Mouse (Mus musculus) spleen, postnatal 14 days (tissue): ENCODE measurements around the gene Runx3.

Experiments used
- DNase-seq, 2 experiments: peaks; one replicate each; pipeline ENCODE4 v3.0.0; 2021 to 2022; ENCODE audit warnings: low spot score in 2 of 2

Runx3 gene

DNA sequence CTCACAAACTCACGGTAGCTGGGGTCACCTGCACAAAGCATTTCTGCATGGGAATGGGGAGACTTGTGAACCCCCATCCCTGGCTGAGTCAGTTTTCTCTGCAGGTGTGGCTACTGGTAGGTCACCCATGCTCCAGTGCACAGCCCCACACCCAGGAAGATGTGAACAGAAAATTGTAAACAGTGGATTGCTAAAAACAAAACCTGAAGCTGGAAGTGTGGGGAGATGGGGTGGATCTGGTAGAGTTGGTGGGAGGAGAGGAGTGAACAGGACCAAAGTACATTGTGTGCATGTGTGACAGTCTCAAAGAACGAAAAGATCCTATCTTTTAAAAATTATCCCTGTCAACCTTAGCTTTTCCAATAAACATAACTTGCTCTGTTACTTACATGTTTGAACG, 100.2 kb downstream of the Runx3 start:
- DNase-seq = no peak

DNA sequence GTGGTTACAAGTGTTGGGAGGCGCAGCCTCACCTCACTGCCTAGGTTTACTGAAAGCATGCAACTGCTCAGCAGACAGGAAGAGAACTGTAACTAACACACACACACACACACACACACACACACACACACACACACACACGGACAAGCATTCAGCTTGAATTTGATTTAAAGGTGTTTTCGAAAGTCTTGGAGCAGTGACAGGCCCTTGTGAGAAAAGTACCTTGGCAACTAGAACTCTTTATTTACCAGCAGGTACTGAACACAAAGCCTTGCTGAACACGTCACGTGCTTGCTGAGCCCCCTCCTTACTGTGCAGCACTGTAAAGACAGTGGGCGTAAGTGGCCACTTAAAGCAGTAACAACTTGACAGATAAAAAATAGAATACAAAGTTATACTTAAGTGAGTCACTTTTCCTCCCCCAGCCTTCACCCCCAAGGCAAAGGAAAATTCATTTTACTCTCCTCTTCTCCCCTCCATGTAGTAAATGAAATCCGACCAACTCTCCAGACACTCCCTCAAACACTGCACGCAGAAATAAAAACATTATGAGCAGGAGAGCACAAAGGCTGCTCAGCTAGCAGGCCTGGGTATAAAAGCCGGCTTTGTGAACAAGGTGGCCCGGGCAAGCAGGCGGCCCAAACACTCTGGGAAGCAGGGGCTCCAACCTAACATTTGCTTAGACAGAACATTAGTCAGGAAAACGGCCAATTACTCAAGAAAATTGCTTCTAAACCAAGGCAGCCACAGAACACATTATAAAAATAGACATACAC, 101.4 kb downstream of the Runx3 start:
- no peak for DNase-seq

GRCm38 (mm10) chr4:135223808-135224207, 103.4 kb downstream of the Runx3 start:
- DNase-seq = no peak

DNA sequence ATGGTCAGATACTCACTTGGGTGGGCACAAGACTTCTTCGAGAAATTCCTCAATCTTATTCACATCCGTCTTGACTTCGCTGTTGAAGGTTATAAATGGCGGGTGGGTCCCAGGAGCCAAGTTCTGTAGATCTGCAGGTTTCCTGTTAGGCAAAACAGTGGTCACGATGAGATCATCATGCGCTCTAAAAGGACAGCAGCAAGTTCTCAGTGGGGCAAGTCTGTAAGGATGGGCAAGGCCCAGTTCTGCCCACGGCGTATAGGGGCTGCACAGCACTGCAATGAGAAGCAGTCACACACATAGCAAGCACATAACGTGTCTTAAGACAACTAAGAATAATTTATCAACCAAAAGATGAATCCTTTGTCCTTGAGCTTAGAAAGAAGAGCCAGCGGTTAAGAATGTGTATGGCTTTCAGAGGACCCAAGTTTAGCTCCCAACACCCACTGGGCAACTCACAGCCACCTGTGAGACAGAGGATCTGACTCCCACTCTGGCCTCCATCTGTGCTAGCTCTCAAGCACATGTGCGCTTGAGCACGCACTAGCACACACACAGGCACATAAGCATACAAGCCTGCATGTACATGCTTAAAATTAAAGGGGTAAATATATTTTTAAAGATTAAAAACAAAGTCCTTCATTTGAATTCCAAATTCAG, 105.7 kb downstream of the Runx3 start:
- DNase-seq = peak in 1 of 2 experiments; percentile 21
